Mouse (Mus musculus) testis, postnatal 14 days (tissue): ENCODE measurements around the gene Atn1.
"Not testable (repeated sequence)": the region's sequence is repeated elsewhere in the genome, so short reads cannot be mapped to it uniquely, and the experiment has no call there.

Experiments
- DNase-seq: peaks from one replicate; pipeline ENCODE4 v3.0.0; 2021; ENCODE audit warnings: low spot score

Gene Atn1

GRCm38 (mm10) chr6:124755831-124756595 lies at the start of gene Atn1, which contains the start of gene Gm45234:
TSS of gene Atn1 (minus strand) at chr6:124756524.
TSS of gene Gm45234 (minus strand) at chr6:124756021.
- peak; percentile 72 for DNase-seq

DNA sequence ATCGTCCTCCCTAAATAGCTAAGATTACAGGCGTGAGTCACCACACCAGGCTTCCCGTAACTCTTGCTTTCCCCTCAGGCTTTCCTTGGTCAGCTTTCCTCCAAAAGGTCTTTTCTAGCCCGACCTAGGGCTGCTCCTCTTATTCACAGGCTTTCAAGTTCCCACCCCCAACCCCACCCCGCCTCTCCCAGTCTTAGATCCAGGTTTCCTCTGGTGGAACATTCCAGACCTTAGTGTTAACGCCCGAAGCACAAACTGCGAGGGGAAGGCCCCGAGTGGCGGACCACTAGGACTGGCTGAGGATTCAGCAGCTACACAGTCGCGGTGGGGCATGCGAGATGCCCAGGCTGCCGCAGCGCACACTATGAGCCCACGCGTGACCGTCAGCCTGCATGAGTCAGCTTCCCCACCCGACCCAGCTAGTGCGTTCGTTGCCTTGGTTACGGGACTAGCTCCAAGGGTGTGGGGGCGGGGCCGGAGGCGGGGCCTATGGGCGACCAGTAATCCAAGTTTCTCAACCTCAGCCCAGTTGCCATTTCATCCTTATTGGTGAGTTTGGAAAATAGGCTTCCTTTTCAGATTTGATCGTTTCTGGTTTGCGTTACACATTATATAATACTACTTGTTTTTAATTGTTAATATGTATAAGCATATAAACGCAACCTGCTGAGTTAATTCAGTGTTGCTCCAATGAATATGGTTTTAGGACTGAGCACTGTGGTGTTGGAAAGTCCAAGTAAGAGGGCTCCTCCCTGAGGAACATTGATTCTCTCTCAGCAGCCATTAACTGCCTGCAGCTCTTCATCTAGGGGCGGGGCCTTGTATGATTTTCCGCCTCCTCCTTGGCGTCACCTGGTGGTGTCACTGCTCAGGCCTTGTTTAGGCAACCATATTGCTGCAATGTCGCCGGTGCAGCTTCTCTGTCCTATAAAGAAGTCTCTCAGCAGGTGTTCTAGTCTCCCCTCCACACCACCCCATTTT lies 49.3 kb upstream of the Atn1 start:
- peak; percentile 87 for DNase-seq

GRCm38 (mm10) chr6:124804341-124804740 lies 48.0 kb upstream of the Atn1 start:
- DNase-seq, result no peak

DNA sequence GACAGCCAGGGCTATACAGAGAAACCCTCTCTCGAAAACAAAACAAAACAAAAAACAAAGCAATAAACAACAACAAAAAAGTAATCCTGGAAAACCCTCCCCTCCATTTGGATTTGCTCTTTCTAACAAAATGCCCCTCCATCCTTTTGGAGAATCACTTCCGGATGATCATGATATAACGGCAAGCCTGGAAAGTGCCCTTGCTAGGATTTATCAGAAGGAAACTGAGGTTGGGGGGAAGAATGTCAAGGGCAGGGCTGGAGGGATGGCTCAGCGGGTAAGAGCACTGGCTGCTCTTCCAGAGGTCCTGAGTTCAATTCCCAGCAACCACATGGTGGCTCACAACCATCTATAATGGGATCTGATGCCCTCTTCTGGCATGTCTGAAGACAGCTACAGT lies 47.4 kb upstream of the Atn1 start:
- not testable (repeated sequence) for DNase-seq

GRCm38 (mm10) chr6:124803061-124803460 lies 46.7 kb upstream of the Atn1 start:
- no peak for DNase-seq

DNA sequence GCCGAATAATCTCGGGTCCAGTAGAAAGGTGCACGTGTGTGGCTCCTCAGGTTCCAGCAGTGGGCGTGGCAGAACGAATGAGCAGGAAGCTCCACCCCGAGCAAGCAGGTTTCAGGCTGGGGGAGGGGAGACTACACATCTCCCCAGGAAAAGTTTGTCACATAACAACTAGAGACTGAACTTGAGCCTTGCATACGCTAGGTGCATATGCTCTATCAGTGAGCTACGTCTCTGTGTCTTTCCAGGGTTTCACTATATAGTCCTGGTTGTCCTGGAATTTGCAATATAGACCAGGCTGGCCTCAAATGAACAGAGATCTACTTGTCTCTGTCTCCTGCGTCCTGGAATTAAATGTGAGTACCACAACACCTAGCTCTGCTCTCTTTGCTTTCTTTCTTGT lies 46.1 kb upstream of the Atn1 start:
- not testable (repeated sequence) for DNase-seq

- no peak for DNase-seq
Measured at GRCm38 (mm10) chr6:124796200-124796599, 39.9 kb upstream of the Atn1 start.

- DNase-seq, result no peak
Measured at GRCm38 (mm10) chr6:124795781-124796180, 39.5 kb upstream of the Atn1 start.

DNA sequence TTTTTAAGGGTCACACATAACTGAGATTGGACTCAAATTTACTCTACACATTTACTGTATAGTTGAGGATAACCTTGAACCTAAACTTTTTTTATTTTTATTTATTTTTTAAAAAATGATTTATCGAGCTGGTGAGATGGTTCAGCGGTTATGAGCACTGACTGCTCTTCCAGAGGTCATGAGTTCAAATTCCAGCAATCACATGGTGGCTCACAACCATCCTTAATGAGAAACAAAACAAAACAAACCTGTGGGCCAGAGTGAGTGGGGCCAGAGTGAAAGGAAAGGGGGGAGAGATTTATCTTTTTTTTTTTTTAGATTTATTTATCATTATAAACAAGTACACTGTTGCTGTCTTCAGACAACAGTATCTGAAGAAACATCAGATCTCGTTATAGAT lies 35.6 kb upstream of the Atn1 start:
- no peak for DNase-seq

DNA sequence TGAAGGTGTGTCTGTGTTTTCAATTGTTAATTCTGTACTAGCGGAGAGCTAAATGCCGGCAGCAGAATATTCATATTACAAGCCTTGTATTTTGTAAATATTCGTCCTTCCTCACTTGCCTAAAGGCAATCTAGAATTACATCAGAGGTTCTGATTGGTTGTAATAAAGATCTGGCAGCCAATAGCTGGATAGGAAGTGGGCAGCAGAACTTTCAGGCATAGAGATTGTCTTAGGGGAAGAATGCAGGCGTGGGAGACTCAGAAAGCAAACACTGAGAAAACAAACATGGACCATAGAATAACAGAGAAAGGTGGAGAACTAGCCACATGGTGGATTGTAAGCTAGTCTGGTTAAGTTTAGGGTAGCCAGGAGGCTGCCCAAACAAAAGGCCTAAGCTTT lies 33.8 kb upstream of the Atn1 start:
- DNase-seq, result no peak

GRCm38 (mm10) chr6:124789519-124789918 lies 33.2 kb upstream of the Atn1 start:
- no peak for DNase-seq

GRCm38 (mm10) chr6:124787722-124788121 lies 31.4 kb upstream of the Atn1 start:
- DNase-seq, result no peak

- DNase-seq, result no peak
Measured at GRCm38 (mm10) chr6:124786756-124787420, 30.6 kb upstream of the Atn1 start.

- no peak for DNase-seq
Measured at GRCm38 (mm10) chr6:124782436-124782835, 26.1 kb upstream of the Atn1 start.

DNA sequence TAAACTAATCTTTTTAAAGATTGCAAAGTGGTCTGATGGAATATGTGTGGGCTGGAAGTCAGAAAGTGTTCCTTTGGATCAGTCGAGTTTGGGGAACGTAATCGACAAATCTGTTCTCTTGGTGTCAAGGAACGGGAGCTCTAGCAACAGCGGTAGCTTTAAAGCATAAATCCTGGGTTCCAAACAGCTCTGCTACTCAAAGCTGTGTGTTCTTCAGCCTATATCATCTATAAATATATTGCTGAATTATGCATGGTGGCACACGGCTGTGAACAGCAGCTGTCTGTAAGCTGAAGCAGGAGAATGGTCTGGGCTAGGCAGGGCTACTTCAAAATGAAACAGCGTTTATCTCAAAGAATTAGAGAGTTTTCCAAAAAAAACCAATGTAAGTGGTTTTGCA lies 24.6 kb upstream of the Atn1 start:
- no peak for DNase-seq

DNA sequence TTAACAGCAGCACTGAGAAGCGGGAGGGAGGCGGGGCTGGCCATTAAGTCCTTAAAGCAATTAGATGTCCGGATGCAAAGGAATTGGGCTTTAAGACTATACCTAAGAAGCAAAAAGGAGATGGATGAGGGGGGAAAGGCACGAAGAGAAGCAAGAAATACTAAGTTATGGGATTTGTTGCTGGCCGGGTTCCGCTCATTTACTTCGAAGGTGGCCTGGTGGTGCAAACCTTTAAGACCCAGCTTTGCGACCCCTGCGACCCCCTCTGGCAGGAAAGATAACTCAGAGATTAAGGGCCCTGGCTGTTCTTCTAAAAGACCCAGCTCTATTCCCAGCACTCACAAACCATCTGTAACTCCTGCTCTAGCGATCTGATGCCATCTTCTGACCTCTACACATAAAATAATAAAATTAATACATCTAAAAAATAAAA lies 23.7 kb upstream of the Atn1 start:
- no peak for DNase-seq

- DNase-seq, result no peak
Measured at GRCm38 (mm10) chr6:124779222-124779983, 23.1 kb upstream of the Atn1 start, which contains the start of gene Lrrc23. TSS of gene Lrrc23 (minus strand) at chr6:124779727.

- no peak for DNase-seq
Measured at GRCm38 (mm10) chr6:124770511-124770910, 14.2 kb upstream of the Atn1 start.

DNA sequence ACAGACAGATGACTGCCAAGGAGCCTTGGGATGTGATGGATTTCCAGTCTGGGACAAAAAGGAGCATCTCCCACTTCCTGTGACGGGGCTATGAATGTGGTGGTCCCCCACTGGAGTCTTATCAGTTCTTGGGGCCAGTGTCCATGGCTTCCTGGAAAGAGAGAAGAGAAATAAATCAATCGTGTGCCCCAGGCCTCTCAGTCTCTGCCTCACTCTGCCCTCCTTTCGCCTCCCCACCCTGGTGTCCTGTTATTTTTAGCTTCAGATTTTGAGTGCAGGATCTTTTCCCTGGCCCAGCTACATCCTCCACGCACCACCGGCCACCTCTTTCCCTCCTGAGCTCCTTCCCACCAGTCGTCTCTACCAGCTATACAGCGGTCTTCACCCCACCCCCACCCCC lies 13.7 kb upstream of the Atn1 start:
- no peak for DNase-seq

- DNase-seq, result no peak
Measured at GRCm38 (mm10) chr6:124769101-124769765, 12.9 kb upstream of the Atn1 start, which contains the start of gene Eno2. TSS of gene Eno2 (minus strand) at chr6:124769673.

- no peak for DNase-seq
Measured at GRCm38 (mm10) chr6:124768704-124769044, 12.3 kb upstream of the Atn1 start.
